Mouse (Mus musculus): ENCODE data around the gene Grik5.
"Not testable (repeated sequence)": the region's sequence is repeated elsewhere in the genome, so short reads cannot be mapped to it uniquely, and the experiment has no call there.

Gene Grik5

GRCm38 (mm10) chr7:25079496-25080026 lies 7.4 kb upstream of the Grik5 start:
- no peak for ATAC-seq (ENCODE audit: low TSS enrichment)

GRCm38 (mm10) chr7:25077414-25077755 lies 5.2 kb upstream of the Grik5 start:
- no peak for ATAC-seq (ENCODE audit: low TSS enrichment)

GRCm38 (mm10) chr7:25076663-25077413 lies 4.7 kb upstream of the Grik5 start:
- peak; percentile 89 for ATAC-seq (ENCODE audit: low TSS enrichment)

GRCm38 (mm10) chr7:25076296-25076662 lies 4.1 kb upstream of the Grik5 start:
- no peak for ATAC-seq (ENCODE audit: low TSS enrichment)

- ATAC-seq (ENCODE audit: low TSS enrichment), result no peak
Observed at GRCm38 (mm10) chr7:25073924-25074323, 1.8 kb upstream of the Grik5 start.

- ATAC-seq (ENCODE audit: low TSS enrichment), result no peak
Observed at GRCm38 (mm10) chr7:25072716-25073390, 707 bp upstream of the Grik5 start.

GRCm38 (mm10) chr7:25068724-25069123 lies 3.4 kb downstream of the Grik5 start:
- peak; percentile 69 for ATAC-seq (ENCODE audit: low TSS enrichment)

GRCm38 (mm10) chr7:25067909-25068656 lies 4.1 kb downstream of the Grik5 start:
- ATAC-seq (ENCODE audit: low TSS enrichment), result no peak

GRCm38 (mm10) chr7:25067338-25067737 lies 4.8 kb downstream of the Grik5 start:
- ATAC-seq (ENCODE audit: low TSS enrichment), result no peak

- peak; percentile 62 for ATAC-seq (ENCODE audit: low TSS enrichment)
Observed at GRCm38 (mm10) chr7:25063900-25064299, 8.2 kb downstream of the Grik5 start.

- no peak for ATAC-seq (ENCODE audit: low TSS enrichment)
Observed at GRCm38 (mm10) chr7:25063346-25063745, 8.8 kb downstream of the Grik5 start.

GRCm38 (mm10) chr7:25058836-25059235 lies 13.3 kb downstream of the Grik5 start:
- no peak for ATAC-seq (ENCODE audit: low TSS enrichment)

- ATAC-seq (ENCODE audit: low TSS enrichment), result no peak
Observed at GRCm38 (mm10) chr7:25058394-25058793, 13.8 kb downstream of the Grik5 start.

- no peak for ATAC-seq (ENCODE audit: low TSS enrichment)
Observed at GRCm38 (mm10) chr7:25057888-25058287, 14.3 kb downstream of the Grik5 start.

- no peak for ATAC-seq (ENCODE audit: low TSS enrichment)
Observed at GRCm38 (mm10) chr7:25056951-25057350, 15.2 kb downstream of the Grik5 start.

GRCm38 (mm10) chr7:25052587-25052986 lies 19.6 kb downstream of the Grik5 start:
- no peak for ATAC-seq (ENCODE audit: low TSS enrichment)

GRCm38 (mm10) chr7:25049295-25049930 lies 22.7 kb downstream of the Grik5 start:
- peak; percentile 18; the same call in 1 of the 2 replicates for ATAC-seq (ENCODE audit: low TSS enrichment)

- peak; percentile 44; the same call in 1 of the 2 replicates for ATAC-seq (ENCODE audit: low TSS enrichment)
Observed at GRCm38 (mm10) chr7:25047363-25047762, 24.8 kb downstream of the Grik5 start.

- not testable (repeated sequence) for ATAC-seq (ENCODE audit: low TSS enrichment)
Observed at GRCm38 (mm10) chr7:25044599-25044998, 27.5 kb downstream of the Grik5 start.

- peak; percentile 64; the same call in 1 of the 2 replicates for ATAC-seq (ENCODE audit: low TSS enrichment)
Observed at GRCm38 (mm10) chr7:25041921-25042320, 30.2 kb downstream of the Grik5 start.

GRCm38 (mm10) chr7:25035916-25036315 lies 36.2 kb downstream of the Grik5 start:
- ATAC-seq (ENCODE audit: low TSS enrichment), result no peak; the same call in 1 of the 2 replicates

GRCm38 (mm10) chr7:25034796-25035195 lies 37.4 kb downstream of the Grik5 start:
- ATAC-seq (ENCODE audit: low TSS enrichment), result peak; percentile 55

All from frontal cortex, adult (tissue).